Mouse (Mus musculus) CH12.LX (cell line): ENCODE data around the gene Csmd2.

Experiments
- CTCF ChIP-seq, 2 experiments: IDR thresholded peaks in 1 of 2; conservative IDR thresholded peaks in 1 of 2; 2 replicates each; pipeline ENCODE4 v1.5.1; 2011 to 2012; ENCODE audit warnings: low read depth in 2 of 2, low read length in 2 of 2, improper control_type of control experiment in 1 of 2, inconsistent platforms in 1 of 2, mild to moderate bottlenecking in 1 of 2, moderate library complexity in 1 of 2
- ELF1 ChIP-seq: IDR thresholded peaks from 2 replicates; pipeline ENCODE4 v1.6.1; 2014; ENCODE audit warnings: low read depth, mild to moderate bottlenecking, inconsistent platforms, low read length, improper control_type of control experiment
- EP300 ChIP-seq: IDR thresholded peaks from 2 replicates; pipeline ENCODE4 v1.6.1; 2011; ENCODE audit warnings: low read length, improper control_type of control experiment
- HCFC1 ChIP-seq: IDR thresholded peaks from 2 replicates; pipeline ENCODE4 v1.6.1; 2012; ENCODE audit warnings: low read depth, mild to moderate bottlenecking, inconsistent platforms, low read length, improper control_type of control experiment
- MAFK ChIP-seq: IDR thresholded peaks from 2 replicates; pipeline ENCODE4 v1.6.1; 2011; ENCODE audit warnings: low read length, improper control_type of control experiment; ENCODE audit not compliant: insufficient replicate concordance
- NELFE ChIP-seq: IDR thresholded peaks from 2 replicates; pipeline ENCODE4 v1.6.1; 2011; ENCODE audit warnings: low read depth, low read length, improper control_type of control experiment
- POLR2A ChIP-seq: IDR thresholded peaks from 2 replicates; pipeline ENCODE4 v1.6.1; 2011; ENCODE audit warnings: low read depth, mild to moderate bottlenecking, improper control_type of control experiment, low read length
- POLR2AphosphoS2 ChIP-seq: IDR thresholded peaks from 2 replicates; pipeline ENCODE4 v1.6.1; 2011; ENCODE audit warnings: low read depth, low read length, improper control_type of control experiment
- RAD21 ChIP-seq: IDR thresholded peaks from 2 replicates; pipeline ENCODE4 v1.6.1; 2011; ENCODE audit warnings: low read depth, mild to moderate bottlenecking, low read length, improper control_type of control experiment, moderate library complexity
- SMC3 ChIP-seq: IDR thresholded peaks from 2 replicates; pipeline ENCODE4 v1.6.1; 2011; ENCODE audit warnings: low read depth, low read length, improper control_type of control experiment
- UBTF ChIP-seq: IDR thresholded peaks from 2 replicates; pipeline ENCODE4 v1.6.1; 2012; ENCODE audit warnings: low read depth, mild to moderate bottlenecking, inconsistent platforms, low read length, improper control_type of control experiment, moderate library complexity
- ZC3H11A ChIP-seq: IDR thresholded peaks from 2 replicates; pipeline ENCODE4 v1.6.1; 2012; ENCODE audit warnings: low read depth, mild to moderate bottlenecking, inconsistent platforms, low read length, improper control_type of control experiment
- ZNF384 ChIP-seq: IDR thresholded peaks from 2 replicates; pipeline ENCODE4 v1.6.1; 2012; ENCODE audit warnings: low read depth, low read length, improper control_type of control experiment, inconsistent platforms

- TF ChIP-seq HCFC1, result no peak
- no peak for TF ChIP-seq POLR2A
- no peak for TF ChIP-seq POLR2AphosphoS2
- no peak for TF ChIP-seq UBTF
- TF ChIP-seq CTCF (conservative IDR thresholded peaks at IDR 0.05 in 1 of 2, IDR thresholded peaks at IDR 0.05 in 1 of 2; ENCODE audit: low read depth in 2 of 2, low read length in 2 of 2), result no peak
- TF ChIP-seq SMC3, result no peak
- TF ChIP-seq MAFK, result no peak
- TF ChIP-seq ELF1, result no peak
- no peak for TF ChIP-seq RAD21
- TF ChIP-seq EP300, result no peak
- no peak for TF ChIP-seq NELFE
- TF ChIP-seq ZNF384, result no peak
- TF ChIP-seq ZC3H11A, result no peak
These were observed 297.4 kb downstream of the Csmd2 start for GRCm38 (mm10) chr4:128285009-128285408.
